8 mouse cellular contexts compared by ENCODE assay signal in the genomic region with DNA sequence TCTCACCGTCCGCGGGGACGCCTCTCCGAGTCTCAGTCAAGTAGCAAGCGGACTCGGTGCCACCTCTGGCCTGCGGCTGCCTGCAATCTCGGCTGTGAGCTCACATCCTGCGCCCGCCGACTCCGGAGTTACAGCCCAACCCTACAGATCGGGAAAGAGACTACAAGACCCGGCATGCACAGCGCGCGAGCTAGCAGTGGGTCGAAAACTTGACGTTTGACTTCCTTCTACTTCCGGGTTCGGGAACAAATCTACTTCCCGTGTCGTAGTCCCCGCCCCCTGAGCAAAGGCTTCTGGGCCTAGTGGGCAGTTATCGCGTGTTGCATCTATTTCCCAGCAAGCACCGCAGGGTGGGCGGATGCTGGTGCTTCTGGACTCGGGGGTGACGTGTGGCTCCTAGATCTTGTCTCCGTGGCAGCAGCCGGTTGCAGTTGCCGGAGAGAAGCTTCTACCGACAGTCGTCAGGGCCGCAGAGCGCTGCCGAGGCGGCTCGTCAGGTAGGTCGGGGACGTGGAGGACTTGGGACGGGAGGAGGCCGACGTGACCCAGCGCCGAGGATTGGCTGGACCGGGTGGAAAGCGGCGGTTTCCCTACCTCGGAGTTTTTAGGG. TPM values are rescaled to one million over a fixed set of nuclear protein-coding genes. Genes with fewer than 3 reads are reported as not detected.
DNase-seq lines count a peak whose midpoint lies in the region; ATAC-seq and TF ChIP-seq lines count a peak whose summit lies in the region.

Tnfaip1 (minus strand) TSS at position 253 of the 610 bp plus-strand sequence.
Ift20 (plus strand) TSS at position 282 of the 610 bp plus-strand sequence.

- no peaks in the 10 kb centered on the region for H3K27me3 ChIP-seq in kidney, embryonic 14.5 days (ENCODE audit: control insufficient read depth, insufficient read depth, low read length)
- H3K27me3 ChIP-seq in limb, embryonic 15.5 days: no peaks in the 10 kb centered on the region

- peak within 1 kb of the TSS; percentile 82 for H3K4me2 ChIP-seq in kidney, embryonic 14.5 days (replicated peaks; ENCODE audit: low read depth, low read length)
- H3K4me2 ChIP-seq in limb, embryonic 15.5 days: peak within 1 kb of the TSS; percentile 74

- TF ChIP-seq POLR2A in bone marrow macrophage, adult 2 months (IDR thresholded peaks at IDR 0.05; ENCODE audit: borderline replicate concordance, low read depth, low read length): no peak
- TF ChIP-seq POLR2A in embryonic fibroblast, embryonic 13.5 days (IDR thresholded peaks at IDR 0.05; ENCODE audit: low read depth, low read length): peak; percentile 88

- no peak for TF ChIP-seq CTCF in bone marrow macrophage, adult 2 months (IDR thresholded peaks at IDR 0.05; ENCODE audit: low read depth, low read length)
- TF ChIP-seq CTCF in embryonic fibroblast, embryonic 13.5 days (IDR thresholded peaks at IDR 0.05; ENCODE audit: borderline replicate concordance, insufficient read depth, low read length): no peak

- peaks cover 10% of the 10 kb centered on the region for H3K4me1 ChIP-seq in bone marrow macrophage, adult 2 months (ENCODE audit: control insufficient read depth, insufficient read depth, low read length)
- H3K4me1 ChIP-seq in embryonic fibroblast, embryonic 13.5 days (ENCODE audit: control insufficient read depth, insufficient read depth, low read length): no peaks in the 10 kb centered on the region; the same call in 1 of the 2 replicates
- H3K4me1 ChIP-seq in kidney, embryonic 14.5 days (ENCODE audit: control insufficient read depth, insufficient read depth, low read length): peaks cover 18% of the 10 kb centered on the region
- H3K4me1 ChIP-seq in limb, embryonic 15.5 days: peaks cover 23% of the 10 kb centered on the region

- peak; percentile 99 for DNase-seq in A20 (ENCODE audit: low read depth, low spot score)
- DNase-seq in heart, adult 9 months (ENCODE audit: low spot score in 2 of 2): peak; percentile 98
- peak; percentile 95 to 97 for DNase-seq in monocyte, adult 2 months (ENCODE audit: low read depth in 1 of 2, low spot score in 2 of 2)
- peak; percentile 99 for DNase-seq in spleen, postnatal 36 days (ENCODE audit: low spot score in 2 of 2)

- ATAC-seq in kidney, embryonic 14.5 days (ENCODE audit: low FRiP score, low TSS enrichment): peak; percentile 98
- peak; percentile 99 for ATAC-seq in limb, embryonic 15.5 days (ENCODE audit: insufficient number of reproducible peaks, low FRiP score, low TSS enrichment, low read depth)

- H3K9me3 ChIP-seq in kidney, embryonic 14.5 days (ENCODE audit: control insufficient read depth, low read length): no peaks in the 10 kb centered on the region
- no peaks in the 10 kb centered on the region for H3K9me3 ChIP-seq in limb, embryonic 15.5 days

- peak within 1 kb of the TSS; percentile 73 for H3K27ac ChIP-seq in bone marrow macrophage, adult 2 months (ENCODE audit: insufficient read depth, low read depth, low read length)
- peak within 1 kb of the TSS; percentile 72 for H3K27ac ChIP-seq in embryonic fibroblast, embryonic 13.5 days (ENCODE audit: insufficient read depth, low read length)
- peak within 1 kb of the TSS; percentile 90 for H3K27ac ChIP-seq in kidney, embryonic 14.5 days (ENCODE audit: low read depth, low read length)
- H3K27ac ChIP-seq in limb, embryonic 15.5 days: peak within 1 kb of the TSS; percentile 98

- H3K36me3 ChIP-seq in kidney, embryonic 14.5 days (ENCODE audit: control insufficient read depth, insufficient read depth, low read length): peaks cover 25% of the 10 kb centered on the region
- peaks cover 44% of the 10 kb centered on the region for H3K36me3 ChIP-seq in limb, embryonic 15.5 days

- peak within 1 kb of the TSS; percentile 87 for H3K9ac ChIP-seq in kidney, embryonic 14.5 days (ENCODE audit: low read depth, low read length)
- H3K9ac ChIP-seq in limb, embryonic 15.5 days: peak within 1 kb of the TSS; percentile 87

- peak within 1 kb of the TSS; percentile 79 for H3K4me3 ChIP-seq in bone marrow macrophage, adult 2 months (ENCODE audit: insufficient read depth, low read length)
- H3K4me3 ChIP-seq in embryonic fibroblast, embryonic 13.5 days (ENCODE audit: insufficient read depth, low read length): peak within 1 kb of the TSS; percentile 84
- peak within 1 kb of the TSS; percentile 84 for H3K4me3 ChIP-seq in kidney, embryonic 14.5 days (ENCODE audit: low read length)
- peak within 1 kb of the TSS; percentile 85 for H3K4me3 ChIP-seq in limb, embryonic 15.5 days

- WGBS in kidney, embryonic 14.5 days: under 1% methylated on average over 52 of the region's 52 CpGs
- under 1% methylated on average over 52 of the region's 52 CpGs for WGBS in limb, embryonic 15.5 days

RNA-seq across cellular contexts. Expression of gene Tnfaip1, which starts in this region (rescaled TPM):
- 30.4 and 32.3 TPM in 2 replicates for polyA plus RNA-seq in bone marrow macrophage, adult 2 months (2012; ENCODE audit: insufficient read depth, insufficient read length, missing spikeins)
- 78.3 and 92.0 TPM in 2 replicates for polyA plus RNA-seq in embryonic fibroblast, embryonic 13.5 days (2011; ENCODE audit: insufficient read length, low read depth, missing spikeins)
- 77.1 and 88.9 TPM in 2 replicates for polyA plus RNA-seq in kidney, embryonic 14.5 days (2014; fragmentation: Nextera tagmentation; extraction: Ambion mirVana)
- polyA plus RNA-seq in limb, embryonic 15.5 days (2015; fragmentation: Nextera tagmentation; extraction: Ambion mirVana): 95.1 and 95.3 TPM in 2 replicates

RNA-seq across cellular contexts. Expression of gene Ift20, which starts in this region (rescaled TPM):
- 42.2 and 46.8 TPM in 2 replicates for polyA plus RNA-seq in bone marrow macrophage, adult 2 months (2012; ENCODE audit: insufficient read depth, insufficient read length, missing spikeins)
- 56.8 and 66.1 TPM in 2 replicates for polyA plus RNA-seq in embryonic fibroblast, embryonic 13.5 days (2011; ENCODE audit: insufficient read length, low read depth, missing spikeins)
- polyA plus RNA-seq in kidney, embryonic 14.5 days (2014; fragmentation: Nextera tagmentation; extraction: Ambion mirVana): 125 and 126 TPM in 2 replicates
- 196 and 206 TPM in 2 replicates for polyA plus RNA-seq in limb, embryonic 15.5 days (2015; fragmentation: Nextera tagmentation; extraction: Ambion mirVana)

Comparison
In these comparisons a context has a peak if more than half of its experiments do, and no peak if none do; other contexts are left out.
1. Peak in every context shown above with its lines: DNase-seq, ATAC-seq, H3K4me3 ChIP-seq and H3K27ac ChIP-seq.